Mouse (Mus musculus): ENCODE results near the gene Ccdc189. TPM values are rescaled to one million over a fixed set of nuclear protein-coding genes. Genes with fewer than 3 reads are reported as not detected.
A peak's percentile ranks its signal among the peaks of the same experiment; 100 is the strongest.

The Ccdc189 gene
- total RNA-seq, 2 experiments from 2014 or later, result 9.5 to 11.3 TPM

DNA sequence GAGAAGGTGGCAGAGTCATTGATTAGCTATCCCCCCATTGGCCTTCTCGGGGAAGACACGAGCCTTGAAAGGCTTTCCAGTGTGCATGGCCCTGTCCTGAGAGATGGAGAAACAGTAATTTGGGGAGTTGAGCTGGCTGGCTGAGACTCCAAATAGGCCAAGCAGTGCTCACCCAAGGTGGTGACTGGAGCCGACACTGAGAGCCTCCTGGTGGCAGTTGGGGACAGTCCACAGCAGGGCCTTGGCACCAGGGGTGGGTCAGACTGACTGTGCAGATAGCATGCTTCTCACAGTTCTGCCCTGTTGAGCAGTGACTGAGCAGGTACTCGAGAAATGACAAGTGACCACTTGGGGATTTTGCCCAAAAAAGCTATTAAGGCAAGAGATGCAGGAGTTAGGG lies 13.3 kb upstream of the Ccdc189 start:
- DNase-seq (ENCODE audit: low spot score in 2 of 2), result no peak
- intact Hi-C loops (cut with DNase I), result no loop called here

DNA sequence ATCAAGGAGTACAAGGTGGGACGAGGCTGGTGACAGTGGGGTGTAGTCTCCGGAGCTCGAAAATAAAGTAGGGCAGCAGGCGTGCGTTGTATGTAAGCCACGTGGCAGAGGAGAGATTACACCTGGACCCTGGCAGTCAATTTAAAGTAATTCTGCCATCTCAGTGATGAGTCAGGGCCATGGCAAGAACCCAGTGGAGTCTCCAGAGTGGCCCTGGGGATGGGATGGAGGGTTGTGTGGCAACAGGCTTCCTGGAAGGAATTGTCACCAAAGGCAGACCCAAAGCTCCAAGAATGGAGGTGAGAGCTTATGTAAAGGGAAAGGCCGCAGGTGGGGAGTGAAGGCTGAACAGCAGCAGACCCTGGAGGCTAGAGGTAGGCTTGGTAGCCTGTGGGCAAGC lies 12.2 kb upstream of the Ccdc189 start:
- intact Hi-C loops (cut with DNase I), result no loop called here
- DNase-seq (ENCODE audit: low spot score in 2 of 2), result no peak

DNA sequence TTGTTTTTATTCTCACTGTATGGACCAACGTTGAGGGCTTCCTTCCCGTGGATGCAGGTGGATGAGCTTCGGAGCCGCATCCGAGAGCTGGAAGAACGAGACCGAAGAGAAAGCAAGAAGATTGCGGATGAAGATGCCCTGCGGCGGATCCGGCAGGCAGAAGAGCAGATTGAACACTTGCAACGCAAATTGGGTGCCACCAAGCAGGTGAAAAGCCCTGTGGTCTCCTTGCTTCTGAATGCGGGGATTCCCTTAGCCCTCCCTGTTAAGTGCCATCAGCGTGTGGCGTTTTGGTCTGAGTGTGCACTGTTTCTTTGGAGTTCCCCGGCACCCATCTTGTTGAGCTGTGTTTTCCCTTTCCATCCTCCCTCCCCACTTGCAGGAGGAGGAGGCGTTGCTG lies 8.4 kb upstream of the Ccdc189 start:
- intact Hi-C loops (cut with DNase I), result no loop called here
- no peak for DNase-seq (ENCODE audit: low spot score in 2 of 2)

DNA sequence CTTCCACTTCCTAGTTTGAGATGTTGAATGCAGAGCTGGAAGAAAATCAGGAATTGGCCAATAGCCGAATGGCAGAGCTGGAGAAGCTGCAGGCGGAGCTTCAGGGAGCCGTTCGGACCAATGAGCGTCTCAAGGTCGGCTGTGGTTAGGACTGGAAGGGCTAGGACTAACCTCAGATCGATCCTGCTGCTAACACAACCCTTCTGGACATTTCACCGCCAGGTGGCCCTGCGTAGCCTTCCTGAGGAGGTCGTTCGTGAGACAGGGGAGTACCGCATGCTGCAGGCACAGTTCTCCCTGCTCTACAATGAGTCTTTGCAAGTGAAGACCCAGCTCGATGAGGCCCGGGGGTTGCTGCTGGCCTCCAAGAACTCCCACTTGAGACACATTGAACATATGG lies 4.2 kb upstream of the Ccdc189 start:
- DNase-seq (ENCODE audit: low spot score in 2 of 2), result no peak
- intact Hi-C loops (cut with DNase I), result no loop called here

DNA sequence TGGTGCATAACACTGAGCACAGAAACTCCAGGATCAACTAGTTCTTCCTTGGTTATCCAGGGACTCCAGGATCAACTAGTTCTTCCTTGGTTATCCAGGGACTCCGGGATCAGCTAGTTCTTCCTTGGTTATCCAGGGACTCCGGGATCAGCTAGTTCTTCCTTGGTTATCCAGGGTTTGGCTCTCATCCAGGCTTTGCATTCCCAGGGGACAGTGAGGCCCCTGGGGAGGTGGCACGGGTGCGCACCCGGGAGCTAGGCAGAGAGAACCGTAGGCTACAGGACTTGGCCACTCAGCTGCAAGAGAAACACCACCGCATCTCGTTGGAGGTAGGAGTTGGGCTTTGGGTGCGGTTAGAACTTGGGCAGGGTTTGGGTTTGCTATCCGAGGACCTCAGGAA lies 2.7 kb upstream of the Ccdc189 start:
- no peak for DNase-seq (ENCODE audit: low spot score in 2 of 2)
- intact Hi-C loops (cut with DNase I), result no loop called here

DNA sequence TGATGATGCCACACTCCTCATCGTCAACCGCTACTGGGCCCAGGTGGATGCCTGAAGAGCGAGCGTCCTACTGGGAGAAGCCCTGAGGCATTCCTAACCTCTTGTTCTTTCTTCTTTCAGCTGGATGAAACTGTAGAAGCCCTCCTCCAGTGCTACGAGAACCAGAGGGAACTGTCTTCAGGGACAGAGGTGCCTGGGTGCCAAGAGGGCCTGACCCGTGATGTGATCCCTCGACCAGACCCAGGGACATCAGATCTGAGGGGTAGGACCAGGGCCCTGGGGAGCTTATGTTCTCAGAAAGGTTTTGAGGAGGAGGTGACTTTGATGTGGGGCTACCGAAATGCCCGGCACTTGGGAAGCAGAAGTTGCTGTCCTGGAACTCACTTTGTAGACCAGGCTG lies 1.2 kb upstream of the Ccdc189 start:
- intact Hi-C loops (cut with DNase I), result no loop called here
- DNase-seq (ENCODE audit: low spot score in 2 of 2), result no peak

DNA sequence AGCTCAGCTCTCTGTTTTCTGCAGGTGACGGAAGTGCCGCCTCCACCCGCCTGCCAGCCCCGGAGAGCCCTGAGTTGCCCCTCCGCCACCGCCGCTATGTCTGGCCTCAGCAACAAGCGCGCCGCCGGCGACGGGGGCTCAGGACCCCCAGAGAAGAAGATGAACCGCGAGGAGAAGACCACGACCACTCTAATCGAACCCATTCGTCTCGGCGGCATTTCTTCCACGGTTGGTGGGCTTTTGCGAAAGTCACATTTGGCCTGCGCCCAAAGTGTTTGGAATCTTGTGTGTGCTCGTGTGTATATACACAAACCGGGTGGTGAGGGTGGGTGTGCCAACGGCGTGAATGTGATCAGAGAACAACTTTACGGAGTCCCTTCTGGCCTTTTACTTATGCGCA lies 506 bp upstream of the Ccdc189 start:
- DNase-seq (ENCODE audit: low spot score in 2 of 2), result no peak
- intact Hi-C loops (cut with DNase I), result no loop called here

DNA sequence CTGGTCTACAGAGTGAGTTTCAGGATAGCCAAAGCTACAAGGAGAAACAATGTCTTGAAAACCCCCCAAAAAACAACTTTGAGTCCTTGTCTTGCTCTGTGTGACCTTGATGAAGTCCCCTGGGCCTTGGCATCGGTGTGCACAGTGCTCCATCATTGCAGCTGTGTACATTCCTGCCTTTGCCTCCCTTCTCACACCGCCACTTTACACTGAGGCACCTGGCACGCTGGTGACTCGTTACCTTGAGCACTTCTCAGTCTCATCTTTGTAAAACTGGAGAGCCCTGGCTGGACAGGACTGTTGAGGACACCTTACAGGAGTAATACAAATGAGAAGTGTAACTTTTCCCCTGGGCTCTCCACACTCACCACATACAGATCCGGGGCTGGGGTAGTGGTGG lies 1.2 kb downstream of the Ccdc189 start:
- intact Hi-C loops (cut with DNase I), result no loop called here
- no peak for DNase-seq (ENCODE audit: low spot score in 2 of 2)

DNA sequence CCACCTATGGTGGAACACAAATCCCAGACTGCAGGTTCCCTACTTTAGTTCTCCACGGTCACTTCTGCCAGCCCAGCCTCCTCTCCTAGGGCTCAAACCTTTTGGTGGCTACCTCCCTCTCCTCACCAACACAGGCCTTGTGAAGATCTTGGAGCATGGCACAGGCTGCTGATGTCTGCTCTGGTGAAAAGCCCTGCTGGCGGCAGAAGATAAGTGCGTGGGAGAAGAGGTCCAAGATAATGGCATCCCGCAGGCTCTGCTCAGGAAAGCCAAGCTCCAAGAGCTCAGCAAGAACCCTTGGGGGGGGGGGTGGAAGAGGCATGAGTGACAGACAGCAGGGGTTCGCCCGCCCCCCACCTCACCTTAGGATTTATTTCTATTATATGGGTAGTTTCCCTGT lies 2.2 kb downstream of the Ccdc189 start:
- DNase-seq (ENCODE audit: low spot score in 2 of 2), result no peak
- intact Hi-C loops (cut with DNase I), result no loop called here

DNA sequence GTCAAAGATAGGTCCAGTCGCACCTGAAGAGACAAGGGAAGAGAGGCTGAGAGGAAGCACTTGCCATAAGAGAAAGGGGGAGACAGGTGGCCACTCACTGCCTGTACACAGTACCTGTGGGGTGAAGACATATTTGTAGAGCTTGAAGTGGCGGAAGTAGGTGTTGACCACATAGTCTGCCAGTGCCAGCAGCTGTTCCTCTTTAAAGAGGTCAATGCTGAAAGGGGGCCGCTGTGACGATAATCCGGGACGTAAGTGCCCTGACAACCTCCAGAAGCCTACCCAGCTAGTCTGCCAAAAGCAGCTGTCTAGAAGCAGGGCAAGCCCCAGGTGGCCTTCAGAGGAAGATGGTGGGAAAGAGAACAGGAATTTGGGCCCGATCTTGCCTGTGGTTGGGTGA lies 3.4 kb downstream of the Ccdc189 start:
- intact Hi-C loops (cut with DNase I), result no loop called here
- no peak for DNase-seq (ENCODE audit: low spot score in 2 of 2)

DNA sequence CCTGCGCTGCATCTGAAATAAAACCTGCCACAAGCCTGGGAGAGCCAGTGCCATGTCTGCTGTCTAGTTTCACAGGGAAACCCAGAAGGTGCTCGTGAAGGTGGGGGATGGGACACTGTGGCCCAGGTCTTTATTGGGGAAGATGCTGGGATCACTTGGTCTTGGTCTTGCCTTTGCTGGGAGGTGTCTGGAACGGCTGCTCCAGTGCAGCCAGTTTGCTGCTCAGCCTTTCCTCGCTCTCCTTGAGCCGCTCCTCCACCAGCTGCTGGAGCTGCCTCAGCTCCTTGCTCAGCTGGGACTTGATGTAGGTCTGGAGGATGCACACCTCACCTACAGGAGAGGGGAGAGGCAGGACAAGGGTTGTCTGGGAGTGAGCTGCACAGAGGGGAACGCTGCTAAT lies 5.1 kb downstream of the Ccdc189 start:
- no peak for DNase-seq (ENCODE audit: low spot score in 2 of 2)
- intact Hi-C loops (cut with DNase I), result no loop called here

DNA sequence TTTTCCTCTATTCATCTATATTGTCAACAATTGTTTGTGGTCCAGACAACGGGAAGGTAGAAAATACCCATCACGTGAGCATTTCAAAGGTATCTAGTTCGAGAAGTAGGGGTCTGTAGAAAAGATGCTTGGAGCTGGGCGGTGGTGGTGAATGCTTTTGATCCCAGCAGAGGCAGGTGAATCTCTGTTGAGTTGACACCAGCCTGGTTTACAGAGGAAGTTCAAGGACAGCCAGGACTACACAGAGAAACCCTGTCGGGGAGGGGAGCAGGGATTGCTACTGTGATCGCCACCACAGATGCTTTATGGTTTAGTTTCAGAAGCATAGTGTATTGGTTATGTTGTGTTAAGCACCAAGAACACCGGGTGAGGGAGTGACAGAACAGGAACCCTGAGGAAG lies 14.3 kb downstream of the Ccdc189 start:
- intact Hi-C loops (cut with DNase I), result no loop called here
- DNase-seq (ENCODE audit: low spot score in 2 of 2), result no peak

DNA sequence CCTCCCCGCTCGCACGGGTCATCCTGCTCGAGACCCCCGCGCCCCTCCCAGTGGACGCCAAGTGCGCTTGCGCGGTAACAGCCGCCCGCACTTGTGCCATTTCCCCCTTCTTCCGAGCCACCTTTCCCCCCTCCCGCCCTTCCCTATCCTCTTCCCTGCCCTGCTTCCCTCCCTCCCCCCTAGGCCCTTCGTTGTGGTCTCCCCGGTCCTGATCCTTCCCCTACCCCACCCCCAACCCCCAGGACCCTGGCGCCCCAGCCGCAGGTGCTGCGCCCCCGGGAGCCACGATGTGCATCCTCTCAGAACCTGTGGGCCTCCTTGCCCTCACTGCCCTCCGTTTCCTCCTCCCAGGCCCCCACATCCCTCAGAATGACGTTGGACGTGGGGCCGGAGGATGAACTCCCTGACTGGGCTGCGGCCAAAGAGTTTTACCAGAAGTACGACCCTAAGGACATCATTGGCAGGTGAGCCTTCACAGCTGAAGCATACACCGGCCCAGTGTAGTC lies 14.8 kb downstream of the Ccdc189 start:
- intact Hi-C loops (cut with DNase I), result no loop called here
- DNase-seq (ENCODE audit: low spot score in 2 of 2), result no peak

DNA sequence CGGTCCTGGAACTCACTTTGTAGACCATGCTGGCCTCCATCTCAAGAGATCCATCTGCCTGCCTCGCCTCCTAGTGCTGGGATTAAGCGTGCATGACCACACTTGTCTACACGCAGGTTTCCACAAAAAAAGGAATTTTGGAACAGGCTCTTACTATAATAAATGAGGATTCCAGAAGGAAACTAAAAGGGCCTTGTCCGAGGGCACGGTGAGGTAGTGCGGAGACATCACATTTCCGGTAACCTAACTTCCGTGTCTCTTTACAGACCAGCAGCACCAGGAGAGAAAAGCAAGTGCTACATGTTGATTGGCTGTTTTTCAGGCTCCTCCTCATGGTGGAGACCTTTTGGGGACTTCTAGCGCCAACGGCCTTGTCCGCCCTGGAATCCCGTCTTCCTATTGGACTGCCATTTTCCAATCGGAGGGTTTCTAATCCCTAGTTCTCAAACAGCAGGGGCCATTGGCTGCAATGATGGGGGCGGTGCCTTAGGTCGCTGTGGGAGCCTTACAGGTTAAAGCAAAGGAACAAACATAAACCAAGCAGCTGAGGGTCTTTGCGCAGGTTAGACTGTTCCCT lies 15.4 kb downstream of the Ccdc189 start, which contains the start of gene Phkg2:
Gene Phkg2, plus strand, starts transcription at position 446 of the 577 bp plus-strand sequence.
- intact Hi-C loops (cut with DNase I), result no loop called here
- DNase-seq (ENCODE audit: low spot score in 2 of 2), result peak; percentile 92 to 98

DNA sequence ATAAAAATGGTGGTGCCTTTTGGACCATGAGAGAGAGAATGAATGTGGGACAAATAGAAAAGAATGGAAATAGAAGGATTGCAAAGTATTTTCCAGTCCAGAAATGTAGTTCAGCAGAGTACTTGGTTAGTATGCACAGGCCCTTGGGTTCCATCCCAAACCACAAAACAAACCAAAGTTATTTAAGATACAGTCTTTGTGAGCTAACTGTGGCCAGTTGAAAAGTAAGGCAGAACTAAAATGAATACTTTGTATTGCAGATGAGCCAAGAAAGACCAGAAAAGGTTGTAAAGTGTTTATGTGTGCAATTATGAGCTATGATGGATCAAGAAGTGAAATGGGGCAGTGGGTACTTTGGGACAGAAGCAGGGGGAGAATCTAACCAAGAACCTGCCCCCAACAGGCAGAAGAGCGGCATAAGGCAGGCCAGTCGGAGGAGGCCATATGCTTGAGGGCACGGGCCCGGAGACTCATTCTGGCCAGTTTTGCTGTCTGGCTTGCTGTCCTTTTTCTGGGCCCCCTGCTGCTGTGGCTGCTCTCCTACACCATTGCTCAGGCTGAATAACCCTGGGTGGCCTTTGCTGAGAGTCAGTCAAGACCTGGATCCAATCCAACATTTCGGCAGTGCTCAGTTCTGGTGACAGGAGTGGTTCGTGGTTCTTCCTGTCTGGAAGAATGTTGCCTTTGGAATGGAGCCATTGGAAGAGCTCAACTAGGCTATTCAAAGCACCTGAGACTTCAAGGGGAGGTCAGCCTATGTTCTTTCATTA lies 23.8 kb downstream of the Ccdc189 start:
- DNase-seq (ENCODE audit: low spot score in 2 of 2), result no peak
- intact Hi-C loops (cut with DNase I), result loop anchor here (5.0 kb wide), 1 partner anchor 37 kb away; no protein-coding TSS in a partner anchor

DNA sequence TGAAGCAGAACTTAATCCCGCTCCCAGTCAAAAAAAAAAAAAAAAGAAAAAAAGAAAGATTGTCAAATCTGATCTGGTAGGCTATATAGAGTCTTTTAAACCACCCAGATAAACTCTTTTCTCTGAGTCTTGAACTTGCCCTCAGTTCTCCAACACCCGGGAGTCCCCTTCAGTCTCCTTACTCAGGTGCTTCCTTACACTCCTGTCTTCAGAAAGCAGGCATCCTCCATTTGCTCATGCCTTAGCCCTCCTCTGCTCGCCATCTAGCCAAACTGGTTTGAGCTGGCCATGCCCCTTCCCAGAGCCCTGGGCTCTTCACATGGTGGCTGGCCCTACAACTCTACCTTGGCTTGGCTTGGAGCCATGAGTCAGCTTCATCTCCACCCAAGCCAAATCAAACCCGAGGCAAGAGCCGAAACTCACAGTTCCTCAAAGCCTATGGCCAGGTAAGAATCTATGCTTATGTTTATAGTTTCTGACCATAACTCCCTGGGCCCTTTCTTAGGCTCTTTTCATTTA lies 27.0 kb downstream of the Ccdc189 start, which contains the start of gene Tmem265:
Gene Tmem265, plus strand, starts transcription at position 51 of the 519 bp plus-strand sequence.
- DNase-seq (ENCODE audit: low spot score in 2 of 2), result no peak
- intact Hi-C loops (cut with DNase I), result loop anchor here (5.0 kb wide), 1 partner anchor 34 kb away; no protein-coding TSS in a partner anchor

DNA sequence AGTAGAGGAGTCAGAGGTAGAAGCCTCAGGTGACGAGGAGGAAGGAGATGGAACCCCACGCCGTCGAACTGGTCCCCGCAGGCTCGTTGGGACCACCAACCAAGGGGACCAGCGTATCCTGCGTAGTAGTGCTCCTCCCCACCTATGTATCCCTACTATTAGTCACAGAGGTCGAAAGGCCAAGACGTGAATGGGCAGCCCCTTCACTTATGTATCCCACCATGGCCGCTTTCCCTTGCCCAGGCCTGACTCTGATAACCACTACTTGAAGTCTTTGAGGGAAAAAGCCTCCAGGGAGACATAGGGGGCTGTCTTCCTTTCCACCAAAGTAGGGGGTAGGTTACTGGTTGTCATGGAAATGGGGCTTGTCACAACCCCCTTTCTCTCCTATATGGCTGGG lies 27.8 kb downstream of the Ccdc189 start:
- DNase-seq (ENCODE audit: low spot score in 2 of 2), result no peak

DNA sequence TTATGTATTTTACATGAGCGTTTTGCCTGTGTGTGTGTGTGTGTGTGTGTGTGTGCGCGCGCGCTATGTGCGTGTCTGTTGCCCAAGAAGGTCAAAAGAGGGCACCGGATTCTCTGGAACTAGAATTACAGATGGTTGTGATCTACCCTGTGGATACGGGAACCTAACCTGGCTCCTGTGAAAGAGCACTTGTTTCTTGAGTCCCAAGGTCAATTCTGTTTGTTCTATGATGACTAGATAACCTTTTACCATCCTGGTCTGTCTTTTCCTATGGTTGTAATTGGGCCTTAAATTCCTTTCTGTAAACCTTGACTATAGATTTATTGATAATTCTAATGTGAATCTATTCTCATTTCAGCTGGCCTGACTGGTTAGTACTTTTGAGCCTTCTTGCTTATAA lies 36.8 kb downstream of the Ccdc189 start:
- intact Hi-C loops (cut with DNase I), result no loop called here
- no peak for DNase-seq (ENCODE audit: low spot score in 2 of 2)

More for the DNA sequence above, 27.8 kb downstream of the Ccdc189 start:
- intact Hi-C loops (cut with DNase I), result loop anchor here (5.0 kb wide), 1 partner anchor 33 kb away; no protein-coding TSS in a partner anchor

DNA sequence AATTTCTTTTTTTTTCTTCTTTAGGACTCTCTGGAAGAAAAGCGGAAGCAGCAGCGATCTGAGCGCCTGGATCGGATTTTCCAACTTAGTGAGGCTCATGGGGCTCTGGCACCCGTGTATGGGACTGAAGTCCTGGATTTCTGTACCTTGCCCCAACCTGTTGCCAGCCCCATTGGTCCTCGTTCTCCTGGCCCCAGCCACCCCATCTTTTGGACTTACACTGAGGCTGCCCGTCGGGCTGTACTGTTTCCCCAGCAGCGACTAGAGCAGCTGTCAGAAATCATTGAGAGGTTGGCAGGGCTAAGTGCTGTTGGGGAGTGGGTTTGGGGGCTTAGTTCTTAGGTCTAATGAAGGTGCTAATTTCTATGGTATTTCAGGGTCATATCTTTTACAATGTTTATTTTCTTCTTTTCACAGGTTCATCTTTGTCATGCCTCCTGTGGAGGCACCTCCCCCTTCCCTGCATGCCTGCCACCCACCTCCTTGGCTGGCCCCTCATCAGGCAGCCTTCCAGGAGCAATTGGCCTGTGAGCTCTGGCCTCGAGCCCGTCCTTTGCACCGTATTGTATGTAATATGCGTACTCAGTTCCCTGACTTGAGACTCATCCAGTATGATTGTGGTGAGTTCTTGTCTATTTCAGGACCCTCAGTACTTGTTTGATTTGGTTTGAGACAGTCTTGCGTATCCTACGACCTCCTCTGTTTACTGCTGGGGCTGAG lies 39.1 kb downstream of the Ccdc189 start:
- DNase-seq (ENCODE audit: low spot score in 2 of 2), result no peak
- intact Hi-C loops (cut with DNase I), result no loop called here

DNA sequence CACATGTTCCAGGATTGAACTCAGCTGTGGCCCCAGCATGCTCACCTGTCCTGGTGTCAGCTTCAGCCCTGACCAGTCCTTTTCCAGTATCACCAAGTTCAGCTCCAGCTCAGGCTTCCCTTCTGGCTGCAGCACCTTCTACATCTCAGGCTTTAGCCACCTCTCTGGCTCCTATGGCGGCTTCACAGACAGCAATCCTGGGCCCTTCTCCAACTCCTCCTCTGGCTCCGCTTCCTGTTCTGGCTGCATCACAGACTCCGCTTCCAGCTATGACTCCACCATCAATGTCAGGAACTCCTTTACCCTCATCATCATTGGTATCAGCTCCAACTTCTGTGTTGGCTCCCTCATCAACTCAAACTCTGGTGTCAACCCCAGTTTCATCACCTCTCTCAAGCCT lies 46.7 kb downstream of the Ccdc189 start:
- intact Hi-C loops (cut with DNase I), result no loop called here
- DNase-seq (ENCODE audit: low spot score in 2 of 2), result peak in 1 of 2 experiments; percentile 18
